Mouse (Mus musculus) liver, embryonic 15.5 days (tissue): ENCODE measurements around the gene Tm6sf2. TPM values are rescaled to one million over a fixed set of nuclear protein-coding genes. Genes with fewer than 3 reads are reported as not detected.

Experiments used
- ATAC-seq: fragments of 200-750 bp; cut with Nextera tagmentation; 2 replicates; pipeline ENCODE4 v1.8.0; 2017; ENCODE audit warnings: moderate number of reproducible peaks, mild to moderate bottlenecking, moderate library complexity; ENCODE audit not compliant: insufficient read depth
- H3K27ac ChIP-seq: fragments of 300-500 bp; sonication (generic); replicated peaks from 2 replicates; pipeline ENCODE4 v1.5.1; 2015; ENCODE audit warnings: mild to moderate bottlenecking, inconsistent platforms
- H3K27me3 ChIP-seq: fragments of 300-500 bp; sonication (generic); 2 replicates; pipeline ENCODE4 v1.6.1; 2015; ENCODE audit warnings: mild to moderate bottlenecking, inconsistent platforms
- H3K36me3 ChIP-seq: fragments of 300-500 bp; sonication (generic); replicated peaks from 2 replicates; pipeline ENCODE4 v1.6.1; 2015; ENCODE audit warnings: moderate library complexity, mild to moderate bottlenecking, inconsistent platforms
- H3K4me1 ChIP-seq: fragments of 300-500 bp; sonication (generic); replicated peaks from 2 replicates; pipeline ENCODE4 v1.6.1; 2015; ENCODE audit warnings: inconsistent platforms
- H3K4me2 ChIP-seq: fragments of 300-500 bp; sonication (generic); 2 replicates; pipeline ENCODE4 v1.6.1; 2015; ENCODE audit warnings: moderate library complexity, mild to moderate bottlenecking, inconsistent platforms
- H3K4me3 ChIP-seq: fragments of 300-500 bp; sonication (generic); replicated peaks from 2 replicates; pipeline ENCODE4 v1.5.1; 2015; ENCODE audit warnings: mild to moderate bottlenecking, inconsistent platforms
- H3K9ac ChIP-seq: fragments of 300-500 bp; sonication (generic); 2 replicates; pipeline ENCODE4 v1.6.1; 2015; ENCODE audit warnings: moderate library complexity, mild to moderate bottlenecking, inconsistent platforms
- H3K9me3 ChIP-seq: fragments of 300-500 bp; sonication (generic); replicated peaks from 2 replicates; pipeline ENCODE4 v1.6.1; 2016; ENCODE audit warnings: inconsistent platforms
- WGBS: fragments of 180-500 bp; shearing (Covaris S2); methylation state at CpG from one replicate; pipeline ENCODE4 v1.1.7; 2015; ENCODE audit warnings: mixed read lengths; ENCODE audit not compliant: insufficient replicate concordance; 5-methylcytosine and 5-hydroxymethylcytosine counted together
- microRNA-seq: library from miRNA; unstranded; fragments of <30 nt; microRNA quantifications from one replicate; pipeline ENCODE4, GENCODE M21; 2016
- polyA plus RNA-seq: library from polyadenylated mRNA; unstranded; fragments of >200 nt; fragmentation: Nextera tagmentation; extraction: Ambion mirVana; gene quantifications from 2 replicates; pipeline ENCODE4 v1.2.1, GENCODE M21; 2015

Tm6sf2 gene
- polyA plus RNA-seq, 1 experiment from 2014 or later = 1.6 TPM

DNA sequence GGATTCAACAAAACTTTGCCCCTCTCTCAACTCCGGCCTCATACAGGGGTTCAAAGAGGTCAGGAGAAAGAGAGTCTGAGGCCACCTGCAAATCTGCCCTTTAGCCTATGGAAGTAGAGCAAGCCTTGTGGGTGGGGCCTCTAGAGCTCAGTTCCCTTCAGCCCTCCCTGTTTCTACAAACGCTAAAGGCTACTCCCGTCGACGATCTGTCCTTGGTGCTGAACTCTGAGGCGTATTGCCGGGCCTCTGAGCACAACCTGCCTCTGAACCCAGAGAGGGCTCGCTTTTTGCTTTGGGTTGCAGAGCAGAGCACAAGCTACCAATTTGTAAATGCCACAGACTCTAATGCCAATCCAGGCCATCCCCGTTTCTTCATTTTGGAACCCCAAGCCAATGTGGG, 44.9 kb downstream of the Tm6sf2 start:
- H3K4me3 ChIP-seq = no peak overlapping the region
- ATAC-seq = no peak
- no peak overlapping the region for H3K9ac ChIP-seq
- WGBS = 3% methylated on average over 9 of the region's 9 CpGs
- H3K4me1 ChIP-seq = no peaks in the 10 kb centered on the region
- H3K27ac ChIP-seq = no peak overlapping the region
- H3K9me3 ChIP-seq = no peaks in the 10 kb centered on the region
- no peaks in the 10 kb centered on the region for H3K36me3 ChIP-seq
- H3K27me3 ChIP-seq = peaks cover 99% of the 10 kb centered on the region
- no peak overlapping the region for H3K4me2 ChIP-seq

GRCm38 (mm10) chr8:70118726-70119700, 46.3 kb downstream of the Tm6sf2 start:
- H3K4me2 ChIP-seq = no peak overlapping the region
- no peaks in the 10 kb centered on the region for H3K36me3 ChIP-seq
- WGBS = 9% methylated on average over 17 of the region's 17 CpGs
- no peaks in the 10 kb centered on the region for H3K9me3 ChIP-seq
- H3K4me1 ChIP-seq = no peaks in the 10 kb centered on the region
- peaks cover 97% of the 10 kb centered on the region for H3K27me3 ChIP-seq
- no peak overlapping the region for H3K9ac ChIP-seq
- H3K27ac ChIP-seq = no peak overlapping the region
- H3K4me3 ChIP-seq = no peak overlapping the region
- ATAC-seq = no peak

DNA sequence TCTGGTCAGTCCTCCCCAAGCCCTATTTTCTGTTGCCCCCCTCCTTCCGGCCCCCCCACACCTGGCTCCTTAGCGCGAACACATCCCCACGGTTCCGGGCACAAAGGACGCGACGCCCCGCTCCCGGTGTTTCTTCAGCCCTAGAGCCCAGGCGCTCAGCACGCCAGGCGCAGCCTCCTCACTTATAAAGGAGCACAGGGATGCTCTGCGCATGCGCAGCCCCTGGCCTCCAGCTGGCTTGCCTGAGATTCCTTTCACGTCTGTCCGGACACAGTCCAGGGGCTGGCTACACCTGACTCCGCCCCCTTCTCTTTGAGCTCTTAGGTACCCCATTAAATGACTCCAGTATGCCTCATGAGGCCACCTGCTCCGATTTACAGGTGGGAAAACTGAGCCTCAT, 47.9 kb downstream of the Tm6sf2 start, which contains the start of gene Ncan:
Ncan (minus strand) TSS at position 207 of the 400 bp plus-strand sequence.
- Histone ChIP-seq H3K36me3 (no peaks in the 10 kb centered on the region), H3K27ac (no peak within 1 kb of the TSS), H3K4me1 (no peaks in the 10 kb centered on the region), H3K4me3 (no peak within 1 kb of the TSS), H3K9ac (no peak within 1 kb of the TSS), H3K27me3 (peaks cover 94% of the 10 kb centered on the region), H3K4me2 (no peak within 1 kb of the TSS), H3K9me3 (no peaks in the 10 kb centered on the region)
- no peak for ATAC-seq
- WGBS = 3% methylated on average over 19 of the region's 19 CpGs

DNA sequence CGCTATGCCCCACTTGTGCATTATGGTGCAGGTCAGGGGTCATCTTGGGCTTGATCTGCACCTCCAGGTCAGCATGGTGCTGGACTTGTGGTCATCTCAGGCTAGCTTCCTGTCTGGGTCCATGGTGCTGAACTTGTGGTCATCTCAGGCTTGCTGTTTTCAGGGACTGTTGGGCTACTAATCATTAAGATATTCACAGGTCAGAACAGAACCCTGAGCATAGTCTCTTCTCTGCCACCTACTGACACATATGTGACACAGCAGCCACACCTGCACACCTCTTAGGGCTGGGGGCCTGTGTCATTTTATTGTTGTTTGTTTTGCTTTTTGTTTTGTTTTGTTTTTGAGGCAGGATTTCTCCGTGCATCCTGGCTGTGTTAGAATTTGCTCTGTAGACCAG, 50.1 kb downstream of the Tm6sf2 start:
- Histone ChIP-seq H3K27ac (no peak overlapping the region), H3K27me3 (peaks cover 79% of the 10 kb centered on the region), H3K4me2 (no peak overlapping the region), H3K36me3 (no peaks in the 10 kb centered on the region), H3K4me3 (no peak overlapping the region), H3K9ac (no peak overlapping the region), H3K4me1 (no peaks in the 10 kb centered on the region), H3K9me3 (no peaks in the 10 kb centered on the region)
- ATAC-seq = no peak
- 47% methylated on average over 2 of the region's 2 CpGs for WGBS

DNA sequence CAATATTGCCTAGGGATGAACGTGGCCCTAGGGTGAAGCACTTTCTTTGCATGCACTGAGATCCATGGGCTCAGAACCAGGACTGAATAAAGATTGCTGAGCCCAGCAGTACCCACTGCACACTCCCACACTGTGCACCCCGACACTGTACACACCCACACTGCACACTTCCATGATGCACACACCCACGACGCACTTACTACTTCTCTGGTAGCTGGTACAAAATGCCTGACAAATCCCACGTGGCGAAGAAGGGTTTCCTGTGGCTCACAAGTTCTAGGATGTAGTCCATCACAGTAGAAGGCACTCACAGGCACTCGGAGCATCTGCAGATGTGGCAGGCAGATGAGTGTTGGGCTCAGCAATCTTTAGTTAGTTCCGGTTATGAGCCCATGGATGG, 52.3 kb downstream of the Tm6sf2 start:
- H3K27me3 ChIP-seq = peaks cover 57% of the 10 kb centered on the region
- no peak overlapping the region for H3K9ac ChIP-seq
- H3K4me3 ChIP-seq = no peak overlapping the region
- no peaks in the 10 kb centered on the region for H3K9me3 ChIP-seq
- WGBS = 51% methylated on average over 8 of the region's 8 CpGs
- peaks cover 9% of the 10 kb centered on the region for H3K4me1 ChIP-seq
- H3K36me3 ChIP-seq = no peaks in the 10 kb centered on the region
- no peak overlapping the region for H3K27ac ChIP-seq
- H3K4me2 ChIP-seq = no peak overlapping the region
- ATAC-seq = no peak

DNA sequence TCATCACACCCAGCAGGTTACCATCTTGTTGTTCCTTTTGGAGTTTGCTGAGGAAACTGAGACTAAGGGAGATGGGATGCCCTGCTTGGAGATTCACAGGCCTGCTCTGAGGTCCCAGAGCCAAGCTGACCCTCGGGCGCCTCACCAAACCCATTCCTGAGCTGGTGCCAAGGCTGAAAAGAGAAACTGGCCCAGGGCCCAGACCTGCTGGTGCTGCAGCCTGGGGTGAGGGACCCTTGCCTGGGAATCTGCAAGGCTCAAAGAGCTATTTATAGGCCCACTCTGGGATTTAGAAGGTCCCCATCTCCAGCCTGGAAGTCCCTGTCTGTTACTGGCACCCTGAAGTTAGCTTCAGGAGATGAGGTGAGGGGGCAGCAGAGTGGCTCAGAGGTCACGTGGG, 55.7 kb downstream of the Tm6sf2 start:
- Histone ChIP-seq H3K36me3 (peaks cover 11% of the 10 kb centered on the region), H3K9me3 (no peaks in the 10 kb centered on the region), H3K4me1 (peaks cover 35% of the 10 kb centered on the region), H3K4me3 (no peak overlapping the region), H3K27me3 (peaks cover 26% of the 10 kb centered on the region), H3K4me2 (no peak overlapping the region), H3K27ac (no peak overlapping the region), H3K9ac (no peak overlapping the region)
- 62% methylated on average over 3 of the region's 3 CpGs for WGBS
- ATAC-seq = no peak

- peaks cover 16% of the 10 kb centered on the region for H3K27me3 ChIP-seq
- H3K27ac ChIP-seq = no peak overlapping the region
- H3K9me3 ChIP-seq = no peaks in the 10 kb centered on the region
- H3K36me3 ChIP-seq = peaks cover 21% of the 10 kb centered on the region
- H3K4me2 ChIP-seq = no peak overlapping the region
- WGBS = 62% methylated on average over 9 of the region's 9 CpGs
- peaks cover 43% of the 10 kb centered on the region for H3K4me1 ChIP-seq
- no peak for ATAC-seq
- no peak overlapping the region for H3K9ac ChIP-seq
- H3K4me3 ChIP-seq = no peak overlapping the region
Observed at GRCm38 (mm10) chr8:70129309-70129952, 56.7 kb downstream of the Tm6sf2 start.

Small RNA genes within 50 kb of the gene (microRNA-seq; reads per million reads assigned to microRNA genes)
- not detected for gene Mir7066

Other genes with a start within 250 kb of the Tm6sf2 start
- 2.0 and 2.4 TPM in 2 replicates for gene Pbx4, start 240.4 kb upstream of the Tm6sf2 start, polyA plus RNA-seq
- 0.03 and 0.06 TPM in 2 replicates for gene Cilp2, start 185.2 kb upstream of the Tm6sf2 start, polyA plus RNA-seq
- 2.1 TPM in 2 replicates for gene Tssk6, start 170.7 kb upstream of the Tm6sf2 start, polyA plus RNA-seq
- gene Ndufa13, start 170.4 kb upstream of the Tm6sf2 start, polyA plus RNA-seq = 89.7 and 96.9 TPM in 2 replicates
- gene Yjefn3, start 170.2 kb upstream of the Tm6sf2 start, polyA plus RNA-seq = 0.51 and 0.54 TPM in 2 replicates
- gene Gatad2a, start 76.5 kb upstream of the Tm6sf2 start, polyA plus RNA-seq = 28.0 and 32.2 TPM in 2 replicates
- 23.0 and 25.6 TPM in 2 replicates for gene Mau2, start 30.2 kb upstream of the Tm6sf2 start, polyA plus RNA-seq
- 15.3 and 16.2 TPM in 2 replicates for gene Sugp1, start 30.1 kb upstream of the Tm6sf2 start, polyA plus RNA-seq
- 0.05 and 0.06 TPM in 2 replicates for gene Hapln4, start 10.5 kb downstream of the Tm6sf2 start, polyA plus RNA-seq
- gene Ncan, start 47.9 kb downstream of the Tm6sf2 start, polyA plus RNA-seq = 0.02 and 0.03 TPM in 2 replicates
- gene Nr2c2ap, start 58.4 kb downstream of the Tm6sf2 start, polyA plus RNA-seq = 16.8 and 17.4 TPM in 2 replicates
- gene Rfxank, start 66.2 kb downstream of the Tm6sf2 start, polyA plus RNA-seq = 6.5 and 7.3 TPM in 2 replicates
- gene Borcs8, start 66.6 kb downstream of the Tm6sf2 start, polyA plus RNA-seq = 22.4 and 25.7 TPM in 2 replicates
- gene Mef2b, start 66.8 kb downstream of the Tm6sf2 start, polyA plus RNA-seq = not detected in 2 replicates
- 28.1 and 31.9 TPM in 2 replicates for gene Tmem161a, start 99.4 kb downstream of the Tm6sf2 start, polyA plus RNA-seq
- 8.0 and 9.2 TPM in 2 replicates for gene Slc25a42, start 139.4 kb downstream of the Tm6sf2 start, polyA plus RNA-seq
- 10.9 and 11.7 TPM in 2 replicates for gene Sugp2, start 161.3 kb downstream of the Tm6sf2 start, polyA plus RNA-seq
- 12.4 and 15.2 TPM in 2 replicates for gene Armc6, start 161.5 kb downstream of the Tm6sf2 start, polyA plus RNA-seq
- gene Homer3, start 209.9 kb downstream of the Tm6sf2 start, polyA plus RNA-seq = 4.9 and 5.9 TPM in 2 replicates
- gene Ddx49, start 229.6 kb downstream of the Tm6sf2 start, polyA plus RNA-seq = 19.5 and 22.4 TPM in 2 replicates
- gene Cope, start 229.6 kb downstream of the Tm6sf2 start, polyA plus RNA-seq = 190 and 246 TPM in 2 replicates
- 0.13 and 0.25 TPM in 2 replicates for gene Cers1, start 242.9 kb downstream of the Tm6sf2 start, polyA plus RNA-seq